Mouse (Mus musculus): ENCODE data around the gene Abtb1.

Gene Abtb1

GRCm38 (mm10) chr6:88841781-88842689 lies at the start of gene Abtb1:
TSS of gene Abtb1 (minus strand) at chr6:88841984.
- peak; percentile 99 for DNase-seq (ENCODE audit: low spot score)

GRCm38 (mm10) chr6:88890832-88891231 lies 49.0 kb upstream of the Abtb1 start:
- DNase-seq (ENCODE audit: low spot score), result no peak

GRCm38 (mm10) chr6:88889410-88890042 lies 47.7 kb upstream of the Abtb1 start:
- no peak for DNase-seq (ENCODE audit: low spot score)

GRCm38 (mm10) chr6:88886417-88886967 lies 44.7 kb upstream of the Abtb1 start:
- no peak for DNase-seq (ENCODE audit: low spot score)

GRCm38 (mm10) chr6:88885644-88886416 lies 44.0 kb upstream of the Abtb1 start:
- no peak for DNase-seq (ENCODE audit: low spot score)

- no peak for DNase-seq (ENCODE audit: low spot score)
These were observed 42.9 kb upstream of the Abtb1 start for GRCm38 (mm10) chr6:88884690-88885089.

GRCm38 (mm10) chr6:88884195-88884594 lies 42.4 kb upstream of the Abtb1 start:
- no peak for DNase-seq (ENCODE audit: low spot score)

- no peak for DNase-seq (ENCODE audit: low spot score)
These were observed 39.5 kb upstream of the Abtb1 start for GRCm38 (mm10) chr6:88881334-88881733.

GRCm38 (mm10) chr6:88879471-88879870 lies 37.7 kb upstream of the Abtb1 start:
- DNase-seq (ENCODE audit: low spot score), result no peak

GRCm38 (mm10) chr6:88874868-88875508 lies 33.2 kb upstream of the Abtb1 start, which contains the start of gene Podxl2:
TSS of gene Podxl2 (minus strand) at chr6:88875044.
- peak; percentile 81 for DNase-seq (ENCODE audit: low spot score)

GRCm38 (mm10) chr6:88873965-88874867 lies 32.4 kb upstream of the Abtb1 start:
- no peak for DNase-seq (ENCODE audit: low spot score)

- no peak for DNase-seq (ENCODE audit: low spot score)
These were observed 31.0 kb upstream of the Abtb1 start for GRCm38 (mm10) chr6:88872811-88873210.

- no peak for DNase-seq (ENCODE audit: low spot score)
These were observed 29.8 kb upstream of the Abtb1 start for GRCm38 (mm10) chr6:88871546-88871945.

GRCm38 (mm10) chr6:88870594-88870993 lies 28.8 kb upstream of the Abtb1 start:
- no peak for DNase-seq (ENCODE audit: low spot score)

- no peak for DNase-seq (ENCODE audit: low spot score)
These were observed 27.7 kb upstream of the Abtb1 start for GRCm38 (mm10) chr6:88869459-88869858.

- DNase-seq (ENCODE audit: low spot score), result no peak
These were observed 23.9 kb upstream of the Abtb1 start for GRCm38 (mm10) chr6:88865704-88866103.

GRCm38 (mm10) chr6:88860914-88861313 lies 19.1 kb upstream of the Abtb1 start:
- DNase-seq (ENCODE audit: low spot score), result no peak

GRCm38 (mm10) chr6:88858341-88858740 lies 16.6 kb upstream of the Abtb1 start:
- no peak for DNase-seq (ENCODE audit: low spot score)

- no peak for DNase-seq (ENCODE audit: low spot score)
These were observed 16.0 kb upstream of the Abtb1 start for GRCm38 (mm10) chr6:88857830-88858229.

GRCm38 (mm10) chr6:88857249-88857648 lies 15.5 kb upstream of the Abtb1 start:
- no peak for DNase-seq (ENCODE audit: low spot score)

GRCm38 (mm10) chr6:88855636-88856035 lies 13.9 kb upstream of the Abtb1 start:
- DNase-seq (ENCODE audit: low spot score), result no peak
